Mouse (Mus musculus): ENCODE measurements around the gene Asna1. TPM values are rescaled to one million over a fixed set of nuclear protein-coding genes. Genes with fewer than 3 reads are reported as not detected.

The Asna1 gene
- total RNA-seq, 1 experiment from 2014 or later: 95.0 TPM

DNA sequence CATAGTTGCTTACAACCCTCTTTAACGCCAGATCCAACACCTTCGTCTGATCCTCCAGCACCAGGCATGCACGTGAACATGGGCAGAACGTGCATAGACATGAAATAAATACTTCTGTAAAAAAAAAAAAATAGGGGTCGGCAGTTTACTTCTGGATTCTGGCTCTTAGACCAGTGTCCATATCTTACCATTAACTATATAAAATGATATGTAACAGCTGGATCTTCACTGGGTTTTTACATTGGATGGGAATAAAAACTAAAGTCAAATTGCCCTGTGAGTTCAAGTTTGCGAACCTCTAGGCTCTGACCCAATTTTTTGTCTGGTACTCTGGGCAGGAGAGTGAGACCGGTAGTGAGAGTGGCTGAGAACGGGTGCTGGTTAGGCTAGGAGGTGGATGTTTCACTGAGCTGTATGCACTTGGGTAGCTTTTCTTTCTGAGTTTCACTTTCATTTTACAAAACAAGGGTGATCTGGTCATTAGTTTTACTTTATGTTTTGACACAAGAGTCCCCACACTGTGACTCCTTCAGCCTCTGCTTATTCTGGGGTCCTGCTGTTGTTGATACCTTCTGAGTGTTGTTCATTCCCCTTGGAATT lies 50.4 kb downstream of the Asna1 start:
- DNase-seq: no peak

GRCm38 (mm10) chr8:84973803-84974542 lies 51.1 kb downstream of the Asna1 start:
- DNase-seq: peak; percentile 81

DNA sequence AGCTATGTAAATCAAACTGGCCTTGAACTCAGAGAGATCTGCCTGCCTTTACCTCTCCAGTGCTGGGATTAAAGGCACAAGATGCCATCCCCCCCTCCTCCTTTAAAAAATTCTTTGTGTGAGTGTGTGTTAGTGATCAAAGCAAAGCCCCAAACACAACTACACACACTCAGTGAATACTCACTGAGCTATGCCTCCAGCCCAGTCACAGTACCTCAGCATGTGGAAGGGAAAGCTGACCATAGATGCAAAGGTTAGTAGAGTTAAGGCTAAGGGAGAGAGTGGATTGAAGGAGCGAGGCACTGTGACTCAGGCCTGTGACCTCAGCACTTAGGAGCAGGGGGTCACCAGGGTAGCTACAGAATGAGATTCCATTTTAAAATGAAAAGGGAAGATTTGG lies 52.0 kb downstream of the Asna1 start:
- DNase-seq: no peak

DNA sequence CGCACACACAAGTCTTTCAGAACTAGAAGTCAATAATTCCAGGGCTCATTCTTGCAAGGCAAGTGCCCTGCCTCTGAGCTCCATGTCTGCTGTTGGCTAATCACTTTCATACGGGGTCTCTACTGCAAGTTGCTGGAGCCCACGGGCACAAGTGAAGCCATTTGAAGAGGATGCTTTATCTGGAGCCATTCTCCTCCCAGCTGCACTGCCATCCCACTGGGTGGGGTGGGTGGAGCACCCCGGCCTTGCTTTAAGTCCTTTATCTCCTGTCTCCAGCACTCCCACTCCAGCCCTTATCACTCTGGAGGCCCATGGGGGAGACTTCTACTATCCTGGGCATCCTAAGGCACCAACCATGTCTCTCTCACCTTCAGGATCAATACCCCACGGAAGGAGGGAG lies 54.2 kb downstream of the Asna1 start:
- no peak for DNase-seq

DNA sequence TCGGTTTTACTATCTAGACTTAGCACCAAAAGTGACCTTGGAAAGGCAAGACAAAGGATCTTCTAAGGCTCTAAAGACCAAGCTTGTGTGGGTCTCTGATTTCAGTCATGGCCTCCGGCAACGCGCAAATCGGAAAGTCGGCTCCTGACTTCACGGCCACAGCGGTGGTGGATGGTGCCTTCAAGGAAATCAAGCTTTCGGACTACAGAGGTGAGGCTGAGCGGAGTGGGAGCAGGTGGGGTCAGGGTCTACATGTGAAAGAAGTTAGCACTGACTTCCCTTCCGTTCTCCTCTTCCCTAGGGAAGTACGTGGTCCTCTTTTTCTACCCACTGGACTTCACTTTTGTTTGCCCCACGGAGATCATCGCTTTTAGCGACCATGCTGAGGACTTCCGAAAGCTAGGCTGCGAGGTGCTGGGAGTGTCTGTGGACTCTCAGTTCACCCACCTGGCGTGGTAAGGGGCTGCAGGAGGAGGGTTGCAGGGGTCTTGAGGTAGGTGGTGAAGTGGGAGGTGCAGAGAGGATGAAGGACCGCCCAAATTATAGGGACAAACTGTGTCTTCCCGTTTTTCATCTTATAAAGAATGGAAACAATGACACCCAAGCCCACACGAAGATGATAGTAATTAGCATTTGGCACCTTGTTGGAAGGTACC lies 54.8 kb downstream of the Asna1 start:
- DNase-seq: no peak

GRCm38 (mm10) chr8:84969241-84970134 lies 55.6 kb downstream of the Asna1 start, which contains the start of the genes Gm49661, Prdx2 and Rnaseh2a:
Gene Gm49661 (minus strand): TSS chr8:84969433.
Gene Prdx2 (plus strand): TSS chr8:84969587.
Gene Rnaseh2a (minus strand): TSS chr8:84969767.
- peak; percentile 83 for DNase-seq

GRCm38 (mm10) chr8:84968650-84969049 lies 56.4 kb downstream of the Asna1 start:
- no peak for DNase-seq

Small RNAs within 50 kb of the gene (microRNA-seq; reads per million reads assigned to microRNA genes)
- gene Mir7070: 0.71 to 1.0 reads per million in 2 experiments

Other genes with a start within 250 kb of the Asna1 start
- gene Nfix, start 224.9 kb downstream of the Asna1 start, total RNA-seq (2021): 87.7 and 111 TPM in 2 replicates
- 11.2 and 11.6 TPM in 2 replicates for gene Dand5, start 202.5 kb downstream of the Asna1 start, total RNA-seq (2021)
- 55.1 and 59.9 TPM in 2 replicates for gene Gadd45gip1, start 193.8 kb downstream of the Asna1 start, total RNA-seq (2021)
- 116 and 120 TPM in 2 replicates for gene Rad23a, start 184.6 kb downstream of the Asna1 start, total RNA-seq (2021)
- 489 and 566 TPM in 2 replicates for gene Calr, start 178.3 kb downstream of the Asna1 start, total RNA-seq (2021)
- gene Farsa, start 168.3 kb downstream of the Asna1 start, total RNA-seq (2021): 62.3 and 67.2 TPM in 2 replicates
- 10.6 and 13.9 TPM in 2 replicates for gene Syce2, start 153.2 kb downstream of the Asna1 start, total RNA-seq (2021)
- 47.7 and 59.5 TPM in 2 replicates for gene Gcdh, start 131.4 kb downstream of the Asna1 start, total RNA-seq (2021)
- 0.27 TPM in 1 of 2 replicates, not detected in the other for gene Klf1, start 123.4 kb downstream of the Asna1 start, total RNA-seq (2021)
- 13.6 and 14.6 TPM in 2 replicates for gene Dnase2a, start 116.7 kb downstream of the Asna1 start, total RNA-seq (2021)
- gene Mast1, start 87.9 kb downstream of the Asna1 start, total RNA-seq (2021): 1.3 and 3.0 TPM in 2 replicates
- not detected in 2 replicates for gene Rtbdn, start 78.3 kb downstream of the Asna1 start, total RNA-seq (2021)
- 4.4 TPM in 1 of 2 replicates, not detected in the other for gene Gm49661, start 55.8 kb downstream of the Asna1 start, total RNA-seq (2021)
- gene Prdx2, start 55.7 kb downstream of the Asna1 start, total RNA-seq (2021): 496 and 624 TPM in 2 replicates
- gene Rnaseh2a, start 55.5 kb downstream of the Asna1 start, total RNA-seq (2021): 101 and 159 TPM in 2 replicates
- gene Junb, start 46.6 kb downstream of the Asna1 start, total RNA-seq (2021): 32.8 and 33.2 TPM in 2 replicates
- 7.7 and 10.8 TPM in 2 replicates for gene Hook2, start 34.7 kb downstream of the Asna1 start, total RNA-seq (2021)
- gene Best2, start 10.8 kb downstream of the Asna1 start, total RNA-seq (2021): not detected in 2 replicates
- 152 and 164 TPM in 2 replicates for gene Trir, start 1.5 kb upstream of the Asna1 start, total RNA-seq (2021)
- 71.1 and 78.3 TPM in 2 replicates for gene Tnpo2, start 11.6 kb upstream of the Asna1 start, total RNA-seq (2021)
- gene Fbxw9, start 34.8 kb upstream of the Asna1 start, total RNA-seq (2021): 17.7 and 21.7 TPM in 2 replicates
- gene Gm5741, start 42.7 kb upstream of the Asna1 start, total RNA-seq (2021): not detected in 2 replicates
- gene Dhps, start 46.5 kb upstream of the Asna1 start, total RNA-seq (2021): 25.8 and 36.9 TPM in 2 replicates
- gene Wdr83os, start 55.5 kb upstream of the Asna1 start, total RNA-seq (2021): 86.5 and 108 TPM in 2 replicates
- gene Wdr83, start 56.0 kb upstream of the Asna1 start, total RNA-seq (2021): 22.7 and 29.2 TPM in 2 replicates
- gene Man2b1, start 58.0 kb upstream of the Asna1 start, total RNA-seq (2021): 54.3 and 58.5 TPM in 2 replicates
- gene Zfp791, start 97.8 kb upstream of the Asna1 start, total RNA-seq (2021): 1.5 and 2.4 TPM in 2 replicates
- not detected in 2 replicates for gene Cks1brt, start 126.6 kb upstream of the Asna1 start, total RNA-seq (2021)
- gene Olfr371, start 200.7 kb upstream of the Asna1 start, total RNA-seq (2021): not detected in 2 replicates

All from adrenal gland, postnatal 25 days (tissue).